Mouse (Mus musculus): ENCODE results near the gene Tpcn1. TPM values are rescaled to one million over a fixed set of nuclear protein-coding genes. Genes with fewer than 3 reads are reported as not detected.
A peak's percentile ranks its signal among the peaks of the same experiment; 100 is the strongest.

Gene Tpcn1
- total RNA-seq, 1 experiment: 14.2 TPM

GRCm38 (mm10) chr5:120579211-120579897 is 9.1 kb downstream of the Tpcn1 start:
- H3K36me3 ChIP-seq (ENCODE audit: control insufficient read depth, insufficient read depth, low read length, poor library complexity, severe bottlenecking): no peaks in the 10 kb centered on the region
- peaks cover 2 to 24% of the 10 kb centered on the region in 2 experiments; a peak in 3 of 4 replicates for H3K4me1 ChIP-seq (ENCODE audit: control insufficient read depth in 2 of 2, insufficient read depth in 2 of 2, low read length in 2 of 2, poor library complexity in 1 of 2)
- H3K27ac ChIP-seq (ENCODE audit: insufficient read depth, low read depth, low read length, poor library complexity, severe bottlenecking): no peak overlapping the region
- TF ChIP-seq ZC3H11A (IDR thresholded peaks at IDR 0.05; ENCODE audit: borderline replicate concordance, low read depth, low read length) (no peak), HCFC1 (IDR thresholded peaks at IDR 0.05; ENCODE audit: borderline replicate concordance, insufficient read depth, low read length) (no peak), ZNF384 (IDR thresholded peaks at IDR 0.05; ENCODE audit: low read depth, low read length) (no peak), CHD2 (IDR thresholded peaks at IDR 0.05; ENCODE audit: low read depth, low read length) (no peak)
- in situ Hi-C loops (cut with MboI; ENCODE audit: low sequenced_read_pairs in 2 of 2, unreplicated experiment in 2 of 2): no loop called here
- H3K9me3 ChIP-seq (ENCODE audit: control insufficient read depth, insufficient read depth, low read depth, low read length): no peaks in the 10 kb centered on the region
- peak overlapping the region; percentile 10; the same call in 1 of the 2 replicates for H3K9ac ChIP-seq (ENCODE audit: insufficient read depth, low read depth, low read length, poor library complexity, severe bottlenecking)
- no peak for DNase-seq (ENCODE audit: low read depth, low spot score)
- no peak overlapping the region for H3K4me3 ChIP-seq (ENCODE audit: insufficient read depth in 1 of 2, low read depth in 1 of 2, low read length in 2 of 2, poor library complexity in 1 of 2, severe bottlenecking in 1 of 2)

GRCm38 (mm10) chr5:120578504-120579081 is 9.9 kb downstream of the Tpcn1 start:
- Histone ChIP-seq H3K9me3 (ENCODE audit: control insufficient read depth, insufficient read depth, low read depth, low read length) (no peaks in the 10 kb centered on the region), H3K4me3 (ENCODE audit: insufficient read depth in 1 of 2, low read depth in 1 of 2, low read length in 2 of 2, poor library complexity in 1 of 2, severe bottlenecking in 1 of 2) (no peak overlapping the region), H3K4me1 (ENCODE audit: control insufficient read depth in 2 of 2, insufficient read depth in 2 of 2, low read length in 2 of 2, poor library complexity in 1 of 2) (peaks cover 2 to 24% of the 10 kb centered on the region in 2 experiments; a peak in 3 of 4 replicates), H3K27ac (ENCODE audit: insufficient read depth, low read depth, low read length, poor library complexity, severe bottlenecking) (no peak overlapping the region), H3K9ac (ENCODE audit: insufficient read depth, low read depth, low read length, poor library complexity, severe bottlenecking) (no peak overlapping the region), H3K36me3 (ENCODE audit: control insufficient read depth, insufficient read depth, low read length, poor library complexity, severe bottlenecking) (no peaks in the 10 kb centered on the region)
- no peak for DNase-seq (ENCODE audit: low read depth, low spot score)
- no peak for TF ChIP-seq MAFK (IDR thresholded peaks at IDR 0.05; ENCODE audit: insufficient read depth, low read depth, low read length)
- TF ChIP-seq HCFC1 (IDR thresholded peaks at IDR 0.05; ENCODE audit: borderline replicate concordance, insufficient read depth, low read length): no peak
- TF ChIP-seq ZC3H11A (IDR thresholded peaks at IDR 0.05; ENCODE audit: borderline replicate concordance, low read depth, low read length): no peak
- no peak for TF ChIP-seq ZNF384 (IDR thresholded peaks at IDR 0.05; ENCODE audit: low read depth, low read length)
- TF ChIP-seq CHD2 (IDR thresholded peaks at IDR 0.05; ENCODE audit: low read depth, low read length): no peak
- in situ Hi-C loops (cut with MboI; ENCODE audit: low sequenced_read_pairs in 2 of 2, unreplicated experiment in 2 of 2): no loop called here

GRCm38 (mm10) chr5:120577935-120578441 is 10.5 kb downstream of the Tpcn1 start:
- TF ChIP-seq MAFK (IDR thresholded peaks at IDR 0.05; ENCODE audit: insufficient read depth, low read depth, low read length) (no peak), HCFC1 (IDR thresholded peaks at IDR 0.05; ENCODE audit: borderline replicate concordance, insufficient read depth, low read length) (no peak), CHD2 (IDR thresholded peaks at IDR 0.05; ENCODE audit: low read depth, low read length) (no peak), ZNF384 (IDR thresholded peaks at IDR 0.05; ENCODE audit: low read depth, low read length) (no peak), ZC3H11A (IDR thresholded peaks at IDR 0.05; ENCODE audit: borderline replicate concordance, low read depth, low read length) (no peak)
- no peaks in the 10 kb centered on the region for H3K36me3 ChIP-seq (ENCODE audit: control insufficient read depth, insufficient read depth, low read length, poor library complexity, severe bottlenecking)
- H3K27ac ChIP-seq (ENCODE audit: insufficient read depth, low read depth, low read length, poor library complexity, severe bottlenecking): no peak overlapping the region
- peaks cover 2 to 24% of the 10 kb centered on the region in 2 experiments; a peak in 3 of 4 replicates for H3K4me1 ChIP-seq (ENCODE audit: control insufficient read depth in 2 of 2, insufficient read depth in 2 of 2, low read length in 2 of 2, poor library complexity in 1 of 2)
- H3K9ac ChIP-seq (ENCODE audit: insufficient read depth, low read depth, low read length, poor library complexity, severe bottlenecking): no peak overlapping the region
- no peak for DNase-seq (ENCODE audit: low read depth, low spot score)
- H3K9me3 ChIP-seq (ENCODE audit: control insufficient read depth, insufficient read depth, low read depth, low read length): no peaks in the 10 kb centered on the region
- in situ Hi-C loops (cut with MboI; ENCODE audit: low sequenced_read_pairs in 2 of 2, unreplicated experiment in 2 of 2): no loop called here
- H3K4me3 ChIP-seq (ENCODE audit: insufficient read depth in 1 of 2, low read depth in 1 of 2, low read length in 2 of 2, poor library complexity in 1 of 2, severe bottlenecking in 1 of 2): no peak overlapping the region

GRCm38 (mm10) chr5:120576781-120577301 is 11.6 kb downstream of the Tpcn1 start:
- Histone ChIP-seq H3K9me3 (ENCODE audit: control insufficient read depth, insufficient read depth, low read depth, low read length) (no peaks in the 10 kb centered on the region), H3K9ac (ENCODE audit: insufficient read depth, low read depth, low read length, poor library complexity, severe bottlenecking) (no peak overlapping the region), H3K27ac (ENCODE audit: insufficient read depth, low read depth, low read length, poor library complexity, severe bottlenecking) (no peak overlapping the region), H3K4me3 (ENCODE audit: insufficient read depth in 1 of 2, low read depth in 1 of 2, low read length in 2 of 2, poor library complexity in 1 of 2, severe bottlenecking in 1 of 2) (no peak overlapping the region), H3K36me3 (ENCODE audit: control insufficient read depth, insufficient read depth, low read length, poor library complexity, severe bottlenecking) (no peaks in the 10 kb centered on the region), H3K4me1 (ENCODE audit: control insufficient read depth in 2 of 2, insufficient read depth in 2 of 2, low read length in 2 of 2, poor library complexity in 1 of 2) (peaks cover 2 to 21% of the 10 kb centered on the region in 2 experiments; a peak in 3 of 4 replicates)
- TF ChIP-seq CHD2 (IDR thresholded peaks at IDR 0.05; ENCODE audit: low read depth, low read length) (no peak), ZNF384 (IDR thresholded peaks at IDR 0.05; ENCODE audit: low read depth, low read length) (no peak), HCFC1 (IDR thresholded peaks at IDR 0.05; ENCODE audit: borderline replicate concordance, insufficient read depth, low read length) (no peak), ZC3H11A (IDR thresholded peaks at IDR 0.05; ENCODE audit: borderline replicate concordance, low read depth, low read length) (no peak), MAFK (IDR thresholded peaks at IDR 0.05; ENCODE audit: insufficient read depth, low read depth, low read length) (no peak)
- in situ Hi-C loops (cut with MboI; ENCODE audit: low sequenced_read_pairs in 2 of 2, unreplicated experiment in 2 of 2): no loop called here
- DNase-seq (ENCODE audit: low read depth, low spot score): no peak
